Mouse (Mus musculus) heart, embryonic 14.5 days (tissue): Measurements from ENCODE around the gene Pgp. TPM values are rescaled to one million over a fixed set of nuclear protein-coding genes. Genes with fewer than 3 reads are reported as not detected.

Experiments
- ATAC-seq: fragments of 200-750 bp; cut with Nextera tagmentation; 2 replicates; pipeline ENCODE4 v1.8.0; 2017; ENCODE audit warnings: low read depth, moderate TSS enrichment; ENCODE audit not compliant: insufficient number of reproducible peaks, insufficient read depth, low FRiP score
- H3K27ac ChIP-seq, 2 experiments: fragments of 200-500 bp in 1 of 2; fragments of 300-500 bp in 1 of 2; sonication (generic) in 1 of 2; replicated peaks in 1 of 2; 2 replicates each; pipeline ENCODE4 v1.5.1; 2012 to 2014; ENCODE audit warnings: low read depth in 2 of 2, low read length in 2 of 2, control low read depth in 1 of 2, mild to moderate bottlenecking in 1 of 2, mixed read lengths in 1 of 2; ENCODE audit not compliant: control insufficient read depth in 1 of 2, insufficient read depth in 1 of 2
- H3K27me3 ChIP-seq: fragments of 300-500 bp; sonication (generic); 2 replicates; pipeline ENCODE4 v1.6.1; 2014; ENCODE audit warnings: mild to moderate bottlenecking, low read length, control low read depth; ENCODE audit not compliant: control insufficient read depth, insufficient read depth
- H3K36me3 ChIP-seq: fragments of 300-500 bp; sonication (generic); 2 replicates; pipeline ENCODE4 v1.6.1; 2014; ENCODE audit warnings: mild to moderate bottlenecking, control low read depth, low read length, mixed read lengths; ENCODE audit not compliant: control insufficient read depth, insufficient read depth
- H3K4me1 ChIP-seq, 2 experiments: fragments of 200-500 bp in 1 of 2; fragments of 300-500 bp in 1 of 2; sonication (generic) in 1 of 2; 2 replicates each; pipeline ENCODE4 v1.6.1; 2012 to 2014; ENCODE audit warnings: low read length in 2 of 2, control low read depth in 1 of 2, mixed read lengths in 1 of 2; ENCODE audit not compliant: control insufficient read depth in 2 of 2, insufficient read depth in 2 of 2
- H3K4me2 ChIP-seq: fragments of 300-500 bp; sonication (generic); 2 replicates; pipeline ENCODE4 v1.6.1; 2014; ENCODE audit warnings: mild to moderate bottlenecking, low read length
- H3K4me3 ChIP-seq, 2 experiments: fragments of 200-500 bp in 1 of 2; fragments of 300-500 bp in 1 of 2; sonication (generic) in 1 of 2; 2 replicates each; pipeline ENCODE4 v1.5.1; 2012 to 2014; ENCODE audit warnings: low read length in 2 of 2, mild to moderate bottlenecking in 2 of 2, control low read depth in 1 of 2, low read depth in 1 of 2, moderate library complexity in 1 of 2; ENCODE audit not compliant: control insufficient read depth in 1 of 2, insufficient read depth in 1 of 2
- H3K9ac ChIP-seq: fragments of 300-500 bp; sonication (generic); 2 replicates; pipeline ENCODE4 v1.6.1; 2014; ENCODE audit warnings: mild to moderate bottlenecking, low read length
- H3K9me3 ChIP-seq: fragments of 300-500 bp; sonication (generic); 2 replicates; pipeline ENCODE4 v1.6.1; 2016; ENCODE audit warnings: low read length, control low read depth; ENCODE audit not compliant: control insufficient read depth
- WGBS: fragments of 180-500 bp; shearing (Covaris S2); extraction: QIAGEN DNeasy Blood & Tissue Kit; methylation state at CpG from one replicate; pipeline ENCODE4 v1.1.7; 2014; 5-methylcytosine and 5-hydroxymethylcytosine counted together
- polyA plus RNA-seq: library from polyadenylated mRNA; unstranded; fragments of >200 nt; fragmentation: Nextera tagmentation; extraction: Ambion mirVana; gene quantifications from 2 replicates; pipeline ENCODE4 v1.2.1, GENCODE M21; 2014

Gene Pgp
- polyA plus RNA-seq, 1 experiment from 2014 or later, result 66.6 TPM

DNA sequence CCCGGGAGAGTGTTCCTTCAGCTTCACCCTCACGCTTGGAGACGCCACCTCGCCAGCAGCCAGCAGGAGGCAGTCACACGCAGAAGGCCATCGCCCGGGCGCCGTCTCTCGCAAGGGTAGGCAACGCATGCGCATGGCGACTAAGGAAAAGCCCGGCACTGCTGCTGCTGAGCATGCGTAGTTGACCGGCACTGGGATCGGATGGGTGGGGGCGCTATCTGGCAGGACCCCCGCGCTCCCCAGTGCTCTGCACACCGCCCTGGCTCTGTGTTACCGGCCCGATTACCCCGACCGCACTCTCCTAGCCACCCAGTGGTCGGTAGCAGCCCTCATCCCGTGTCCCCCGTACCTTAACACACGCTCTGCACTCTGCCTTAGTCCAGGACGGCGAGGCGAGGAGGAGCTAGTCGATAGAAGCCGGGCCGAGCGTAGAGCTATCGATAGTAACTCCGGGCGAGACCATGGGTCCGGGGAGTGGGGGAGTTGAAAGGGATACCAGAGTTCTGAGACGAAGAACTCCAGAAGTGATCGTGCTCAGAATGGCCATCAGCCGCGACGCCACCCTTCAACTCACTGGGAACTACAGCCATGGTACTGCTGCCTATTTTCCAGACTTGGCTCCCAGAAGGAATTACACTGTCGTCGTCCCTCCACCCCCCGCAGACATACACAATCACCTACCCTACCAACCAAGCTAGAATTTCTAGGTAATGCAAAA is 8.6 kb downstream of the Pgp start, which contains the start of gene Mlst8:
Gene Mlst8, minus strand, starts transcription at position 416 of the 718 bp plus-strand sequence.
- H3K27me3 ChIP-seq, result no peaks in the 10 kb centered on the region
- H3K4me2 ChIP-seq, result peak within 1 kb of the TSS; percentile 62
- H3K36me3 ChIP-seq, result peaks cover 39% of the 10 kb centered on the region
- peaks cover 7 to 8% of the 10 kb centered on the region in 2 experiments; a peak in 3 of 4 replicates for H3K4me1 ChIP-seq
- under 1% methylated on average over 46 of the region's 48 CpGs for WGBS
- peak within 1 kb of the TSS; percentile 93 to 98 for H3K27ac ChIP-seq
- H3K9ac ChIP-seq, result peak within 1 kb of the TSS; percentile 88
- H3K9me3 ChIP-seq, result no peaks in the 10 kb centered on the region
- H3K4me3 ChIP-seq, result peak within 1 kb of the TSS; percentile 62 to 81
- peak; percentile 89 for ATAC-seq

DNA sequence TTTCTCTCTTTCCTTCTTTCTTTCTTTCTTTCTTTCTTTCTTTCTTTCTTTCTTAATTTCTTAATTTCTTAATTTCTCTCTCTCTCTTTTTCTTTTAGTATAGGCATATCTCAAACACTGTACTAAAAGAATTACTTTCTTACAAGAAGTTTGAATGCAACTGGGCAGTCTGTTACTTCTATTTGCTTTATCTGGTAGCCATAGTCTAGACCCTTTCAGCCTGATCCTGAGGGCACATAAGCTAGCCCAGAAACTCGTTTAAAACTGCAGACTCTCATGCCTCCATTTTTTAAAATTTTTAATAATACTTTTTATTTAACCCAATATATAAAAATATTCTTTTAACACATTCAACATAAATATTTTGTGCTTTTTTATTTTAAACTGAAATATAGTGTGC is 9.2 kb downstream of the Pgp start:
- WGBS, result 20% methylated on average over 1 of the region's 1 CpGs
- no peaks in the 10 kb centered on the region for H3K9me3 ChIP-seq
- H3K36me3 ChIP-seq, result peaks cover 34% of the 10 kb centered on the region
- H3K4me2 ChIP-seq, result peak overlapping the region; percentile 62
- H3K27ac ChIP-seq, result no peak overlapping the region
- no peak for ATAC-seq
- H3K9ac ChIP-seq, result peak overlapping the region; percentile 56
- no peaks in the 10 kb centered on the region for H3K27me3 ChIP-seq
- peak overlapping the region in 1 of 2 experiments; percentile 81; a peak in 2 of 4 replicates for H3K4me3 ChIP-seq
- H3K4me1 ChIP-seq, result peaks cover 5 to 6% of the 10 kb centered on the region in 2 experiments; a peak in 3 of 4 replicates

DNA sequence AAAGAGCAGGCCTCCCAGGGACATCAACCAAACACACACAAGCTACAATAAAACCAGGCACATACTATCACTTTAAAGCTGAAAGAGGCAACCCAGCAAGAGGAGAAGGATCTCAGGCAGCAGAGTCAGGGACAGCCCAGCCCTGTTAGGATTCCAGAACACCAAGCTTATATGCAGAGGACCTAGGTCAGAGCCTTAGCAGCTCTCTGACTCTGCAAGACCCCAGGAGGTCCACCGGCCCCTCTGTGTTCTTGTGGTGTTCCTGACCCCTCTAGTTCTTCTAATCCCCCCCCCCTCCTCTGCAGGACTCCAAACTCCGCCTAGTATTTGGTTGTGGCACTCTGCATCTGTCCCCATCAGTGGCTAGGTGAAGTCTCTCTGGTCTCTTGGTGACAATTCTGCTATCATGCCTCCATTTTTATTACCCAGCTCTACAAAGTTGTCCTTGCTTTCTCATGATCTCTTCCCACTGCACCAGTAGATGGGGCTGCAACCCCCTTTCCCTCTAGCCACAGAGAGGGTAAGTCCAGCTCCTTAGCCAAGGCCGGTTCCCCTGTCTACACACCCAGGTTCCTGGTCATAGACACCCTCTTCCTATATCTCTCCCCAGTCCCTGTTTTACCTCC is 10.1 kb downstream of the Pgp start:
- Histone ChIP-seq H3K36me3 (peaks cover 25% of the 10 kb centered on the region), H3K9ac (no peak overlapping the region), H3K27ac (no peak overlapping the region), H3K4me3 (no peak overlapping the region), H3K4me1 (peaks cover 7 to 8% of the 10 kb centered on the region in 2 experiments; a peak in 3 of 4 replicates), H3K27me3 (no peaks in the 10 kb centered on the region), H3K9me3 (no peaks in the 10 kb centered on the region), H3K4me2 (no peak overlapping the region)
- no peak for ATAC-seq
- WGBS, result 46% methylated on average over 3 of the region's 3 CpGs

DNA sequence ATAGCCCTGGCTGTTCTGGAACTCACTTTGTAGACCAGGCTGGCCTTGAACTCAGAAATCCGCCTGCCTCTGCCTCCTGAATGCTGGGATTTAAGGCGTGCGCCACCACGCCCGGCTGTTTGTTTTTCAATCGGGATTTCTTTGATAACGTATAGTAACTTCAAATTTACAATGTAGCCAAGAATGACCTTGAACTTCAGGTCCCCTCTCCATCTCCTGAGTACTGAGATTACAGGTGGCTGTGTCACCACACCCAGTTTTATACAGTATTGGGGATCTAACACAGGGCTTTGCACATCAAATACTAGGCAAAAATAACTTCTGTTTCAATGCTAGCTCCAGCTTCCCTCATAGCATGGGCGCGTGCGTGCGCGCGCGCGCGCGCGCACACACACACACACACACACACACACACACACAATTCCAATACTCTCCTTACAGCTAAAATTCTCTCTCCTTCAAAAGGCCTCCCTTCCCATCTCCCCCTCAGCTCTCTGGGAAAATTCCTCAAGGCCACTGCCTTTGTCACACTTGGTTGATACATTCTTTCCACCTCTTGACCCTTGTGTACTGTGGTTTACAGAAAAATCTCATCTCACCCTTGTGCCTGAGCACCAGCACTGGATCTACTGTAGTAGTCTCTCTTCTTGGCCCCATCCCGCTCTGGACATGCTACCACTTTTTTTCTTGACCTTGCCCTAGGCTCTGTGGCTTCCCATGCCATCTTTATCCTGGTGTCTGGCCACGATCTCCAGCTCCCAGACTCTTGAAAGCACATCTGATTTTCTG is 11.0 kb downstream of the Pgp start:
- no peak overlapping the region for H3K9ac ChIP-seq
- no peaks in the 10 kb centered on the region for H3K9me3 ChIP-seq
- no peak for ATAC-seq
- H3K4me3 ChIP-seq, result no peak overlapping the region
- H3K4me1 ChIP-seq, result peaks cover 10 to 11% of the 10 kb centered on the region in 2 experiments; a peak in 3 of 4 replicates
- peaks cover 16% of the 10 kb centered on the region for H3K36me3 ChIP-seq
- 95% methylated on average over 20 of the region's 20 CpGs for WGBS
- no peak overlapping the region for H3K27ac ChIP-seq
- H3K4me2 ChIP-seq, result no peak overlapping the region
- H3K27me3 ChIP-seq, result no peaks in the 10 kb centered on the region

DNA sequence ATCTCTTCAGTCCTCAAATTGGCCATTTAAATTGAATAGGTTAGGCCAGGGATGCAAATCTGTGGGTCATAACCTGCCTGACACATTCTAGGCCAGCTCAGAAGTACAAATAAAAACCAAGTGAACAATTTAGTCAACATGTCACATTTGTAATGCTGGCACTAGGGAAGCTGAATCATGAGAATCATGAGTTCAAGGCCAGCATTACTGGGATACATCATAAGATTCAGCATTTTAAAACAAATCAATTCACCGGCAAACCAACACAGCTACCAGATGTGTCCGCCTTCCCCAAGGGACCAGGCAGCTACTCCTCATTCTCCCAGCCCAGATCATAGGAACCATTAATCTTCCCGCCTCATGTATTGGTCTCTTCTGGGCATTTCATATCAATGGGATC is 13.3 kb downstream of the Pgp start:
- Histone ChIP-seq H3K4me1 (peaks cover 7 to 12% of the 10 kb centered on the region in 2 experiments; a peak in 3 of 4 replicates), H3K9ac (no peak overlapping the region), H3K36me3 (no peaks in the 10 kb centered on the region), H3K9me3 (no peaks in the 10 kb centered on the region), H3K27ac (no peak overlapping the region), H3K4me2 (no peak overlapping the region), H3K27me3 (peaks cover 17% of the 10 kb centered on the region), H3K4me3 (no peak overlapping the region)
- 86% methylated on average over 3 of the region's 3 CpGs for WGBS
- ATAC-seq, result no peak

DNA sequence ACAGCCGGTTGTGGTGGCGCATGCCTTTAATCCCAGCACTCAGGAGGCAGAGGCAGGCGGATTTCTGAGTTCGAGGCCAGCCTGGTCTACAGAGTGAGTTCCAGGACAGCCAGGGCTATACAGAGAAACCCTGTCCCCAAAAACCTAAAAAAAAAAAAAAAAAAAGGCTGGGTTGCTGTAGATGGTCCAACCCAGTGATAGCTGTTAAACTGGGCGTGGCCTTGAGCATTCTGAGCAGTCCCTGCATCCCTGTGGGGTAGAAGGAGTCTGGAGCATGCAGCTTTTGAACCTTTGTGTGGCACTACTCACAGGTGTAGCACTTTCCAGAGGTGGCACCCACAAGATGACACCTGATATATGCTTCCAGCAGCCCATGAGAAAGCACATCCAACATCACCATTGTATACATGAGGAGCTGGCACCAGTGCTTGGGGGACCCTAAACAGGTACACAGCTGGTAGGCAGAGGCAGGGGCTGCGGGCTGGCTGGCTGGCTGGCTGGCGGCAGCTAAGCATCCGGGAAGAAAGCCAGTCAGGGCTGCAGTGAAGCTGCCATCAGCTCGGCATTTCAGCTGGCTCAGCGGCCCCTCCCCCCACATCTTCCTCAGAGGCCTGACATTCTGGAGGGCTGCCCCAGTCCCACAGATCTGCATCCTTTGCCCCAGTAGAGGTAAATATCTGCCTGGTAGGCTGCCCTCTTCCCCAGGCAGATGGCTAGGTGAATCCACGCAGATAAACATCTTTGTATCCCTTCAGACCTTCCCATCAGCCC is 15.1 kb downstream of the Pgp start:
- ATAC-seq, result no peak
- H3K36me3 ChIP-seq, result no peaks in the 10 kb centered on the region
- peaks cover 7 to 17% of the 10 kb centered on the region in 2 experiments; a peak in 3 of 4 replicates for H3K4me1 ChIP-seq
- no peak overlapping the region for H3K9ac ChIP-seq
- H3K4me3 ChIP-seq, result no peak overlapping the region
- WGBS, result 38% methylated on average over 11 of the region's 11 CpGs
- H3K4me2 ChIP-seq, result no peak overlapping the region
- H3K27me3 ChIP-seq, result peaks cover 32% of the 10 kb centered on the region
- no peaks in the 10 kb centered on the region for H3K9me3 ChIP-seq
- H3K27ac ChIP-seq, result no peak overlapping the region

DNA sequence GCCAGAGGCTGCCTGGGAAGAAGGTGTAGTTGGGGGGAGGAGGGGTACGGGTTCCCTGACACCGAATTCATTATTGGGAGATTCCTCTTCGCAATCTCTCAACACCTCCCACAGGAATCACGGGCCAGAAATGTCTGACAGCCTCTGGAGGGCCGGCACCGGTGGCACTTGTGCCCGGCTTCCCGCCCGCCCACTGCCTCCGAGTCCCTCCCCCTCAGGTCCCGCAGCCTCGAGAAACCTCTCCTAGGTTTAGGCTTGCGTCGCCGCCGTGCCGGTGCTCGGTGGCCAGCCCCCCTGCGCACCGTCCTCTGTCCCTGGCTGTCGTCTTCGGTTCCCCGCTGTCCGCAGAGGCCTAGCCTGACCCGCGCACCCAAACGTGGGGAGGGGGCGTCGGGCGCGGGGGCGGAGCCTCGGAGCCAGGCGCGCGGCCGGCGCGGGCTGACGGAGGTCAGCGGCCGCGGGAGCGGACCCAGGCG is 18.0 kb downstream of the Pgp start, which contains the start of gene Caskin1:
Gene Caskin1, plus strand, starts transcription at position 416 of the 476 bp plus-strand sequence.
- Histone ChIP-seq H3K4me1 (peaks cover 7 to 17% of the 10 kb centered on the region in 2 experiments; a peak in 3 of 4 replicates), H3K9me3 (no peaks in the 10 kb centered on the region), H3K27ac (no peak within 1 kb of the TSS), H3K9ac (peak within 1 kb of the TSS; percentile 71), H3K27me3 (peaks cover 41% of the 10 kb centered on the region), H3K4me2 (peak within 1 kb of the TSS; percentile 98), H3K4me3 (peak within 1 kb of the TSS; percentile 52 to 55), H3K36me3 (no peaks in the 10 kb centered on the region)
- under 1% methylated on average over 45 of the region's 45 CpGs for WGBS
- peak; percentile 44; the same call in 1 of the 2 replicates for ATAC-seq
